Mouse (Mus musculus) activated CD4-positive, CD25-positive, alpha-beta regulatory T cell, adult 4 months (primary cell): Measurements from ENCODE around the gene Sec61a1. TPM values are rescaled to one million over a fixed set of nuclear protein-coding genes. Genes with fewer than 3 reads are reported as not detected.

Source experiments
- ATAC-seq: one replicate; pipeline ENCODE4 v1.8.0; 2017
- polyA plus RNA-seq, 2 experiments: library from polyadenylated mRNA; unstranded; fragments of 100-300 nt; shearing (Covaris generic); gene quantifications; one replicate each; pipeline ENCODE4 v1.2.1; 2017

Gene Sec61a1
- polyA plus RNA-seq, 2 experiments from 2014 or later, result 183 to 192 TPM

DNA sequence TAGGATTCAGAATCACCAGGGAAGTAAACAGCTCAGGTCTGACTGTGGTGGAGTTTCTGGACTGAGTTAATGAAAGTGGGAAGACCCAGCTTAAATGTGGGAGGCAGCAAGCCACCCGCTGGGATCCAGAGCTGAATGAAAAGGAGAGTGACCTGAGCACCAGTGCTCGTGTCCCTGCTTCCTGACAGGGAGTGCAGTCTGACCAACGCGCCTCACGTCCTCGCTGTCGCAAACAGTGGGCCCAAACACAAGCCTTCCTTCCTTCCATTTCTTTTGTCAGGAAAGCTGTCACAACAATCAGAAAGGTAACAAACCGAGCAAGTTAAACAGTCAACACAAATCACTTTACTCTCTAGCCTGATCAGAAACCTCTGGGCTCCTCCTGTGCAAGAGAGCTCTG is 2.7 kb downstream of the Sec61a1 start:
- ATAC-seq, result no peak

DNA sequence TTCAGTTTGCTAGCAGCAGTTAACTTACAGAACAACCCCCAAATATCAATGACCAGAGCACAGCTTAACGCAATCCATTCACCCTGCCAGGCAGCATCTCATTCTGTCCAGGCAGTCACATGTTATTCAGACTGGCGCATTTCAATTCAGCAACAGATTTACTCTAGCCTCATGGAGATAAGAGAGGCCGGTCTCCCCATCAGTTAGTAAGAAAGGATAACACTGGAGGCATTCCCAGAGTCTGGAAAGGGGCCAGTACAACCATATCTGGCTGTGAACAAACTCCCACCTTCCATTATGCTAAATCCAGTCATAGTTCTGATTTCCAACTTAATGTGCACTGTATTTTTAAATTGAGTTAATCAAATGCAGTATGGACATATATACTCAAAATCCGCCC is 4.2 kb downstream of the Sec61a1 start:
- no peak for ATAC-seq

DNA sequence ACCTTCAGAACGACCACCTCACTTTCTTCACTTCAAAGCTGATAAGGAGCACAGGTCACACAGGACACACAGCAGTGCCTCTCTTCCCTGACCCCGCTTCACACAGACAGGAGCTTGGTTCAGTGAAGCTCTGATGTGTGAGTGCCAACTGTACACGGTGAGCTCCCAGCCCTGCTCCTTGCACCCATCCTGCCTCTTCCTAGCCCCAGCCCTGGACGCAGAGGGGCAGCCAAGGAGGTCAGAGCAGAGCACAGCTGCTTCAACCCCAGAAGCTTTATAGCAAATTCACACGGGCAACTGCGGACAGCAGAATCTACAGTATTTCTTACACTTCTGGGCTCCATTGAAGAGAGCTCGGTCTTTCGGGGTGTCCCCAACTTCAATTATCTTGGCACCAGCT is 4.7 kb downstream of the Sec61a1 start:
- no peak for ATAC-seq

DNA sequence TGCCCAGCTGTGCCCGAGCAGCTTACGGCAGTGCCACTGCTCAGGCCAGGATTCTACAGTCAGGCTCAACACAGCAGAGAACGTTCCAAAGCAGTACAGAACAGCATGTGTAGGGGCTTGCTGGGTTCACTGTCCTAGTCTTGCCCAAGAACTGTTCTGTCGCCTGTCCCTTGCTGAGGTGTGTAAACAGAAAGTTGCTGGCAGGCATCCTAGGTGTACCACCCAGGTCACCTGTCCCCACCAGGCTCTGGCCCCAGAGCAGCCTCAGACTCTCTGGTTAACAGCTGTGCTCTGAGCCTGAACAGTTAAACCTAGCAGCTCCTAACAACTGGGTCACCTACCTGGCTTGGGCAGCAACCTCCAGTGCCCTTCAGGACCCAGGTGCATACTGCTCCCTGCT is 15.7 kb downstream of the Sec61a1 start:
- ATAC-seq, result no peak

DNA sequence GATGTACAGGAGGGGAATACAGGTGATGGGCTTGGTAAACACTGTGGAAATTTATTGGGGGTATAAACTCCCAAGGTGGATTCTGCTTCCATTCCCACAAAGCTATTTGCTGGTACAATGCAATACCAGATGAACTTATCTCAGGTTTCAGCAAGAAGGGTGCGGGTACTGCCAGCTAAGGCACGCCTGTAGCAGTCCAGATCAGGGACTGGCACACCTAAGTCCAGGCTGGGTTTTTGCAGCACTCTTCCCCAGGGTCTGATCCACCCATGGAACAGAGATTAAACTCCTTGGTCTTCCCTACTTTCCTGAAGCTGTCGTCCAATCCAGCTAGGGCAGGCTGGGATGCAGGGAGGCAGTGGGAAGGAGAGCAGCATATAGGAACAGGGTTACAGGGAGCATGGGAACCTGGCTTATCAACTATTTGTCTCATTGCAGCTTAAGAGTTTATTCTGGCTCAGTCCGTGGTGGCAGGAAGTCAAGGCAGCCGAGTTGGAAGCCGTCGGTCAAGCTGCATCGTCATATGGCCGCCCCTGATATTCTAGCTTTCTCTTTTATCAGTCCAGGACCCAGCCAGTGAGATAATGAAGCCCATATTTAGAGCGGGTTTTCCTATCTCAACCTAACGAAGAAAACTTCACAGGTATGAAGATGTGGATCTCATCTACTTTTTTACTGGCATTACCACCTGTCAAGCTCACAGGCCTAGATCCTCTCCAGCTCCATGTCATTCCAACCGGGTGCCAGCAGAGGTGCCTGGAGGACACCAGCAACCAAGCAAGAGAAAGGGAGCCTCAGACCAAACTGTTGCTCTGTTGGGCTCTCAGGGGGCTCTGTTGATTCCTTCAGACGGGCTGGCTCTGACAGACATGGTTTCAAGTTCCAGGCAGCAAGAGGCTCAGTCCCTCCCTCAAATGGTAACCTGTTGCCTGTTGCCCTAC is 16.4 kb downstream of the Sec61a1 start:
- no peak for ATAC-seq

DNA sequence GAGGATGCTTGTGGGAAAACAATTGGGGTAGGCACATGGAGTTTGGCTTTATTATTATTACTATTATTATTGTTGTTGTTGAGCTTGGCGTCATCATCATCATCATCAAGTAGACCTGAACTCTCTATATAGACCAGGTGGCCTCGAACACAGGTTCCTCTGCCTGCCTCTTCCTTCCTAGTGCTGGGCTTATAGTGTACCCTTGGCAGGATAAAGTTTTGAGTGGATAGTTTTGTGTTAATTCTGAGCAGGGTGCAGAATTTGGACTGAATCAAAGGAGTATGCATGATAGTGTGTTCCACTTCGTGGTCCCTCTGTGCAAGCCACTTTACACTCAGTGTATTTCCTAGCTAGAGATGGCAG is 18.3 kb downstream of the Sec61a1 start:
- ATAC-seq, result no peak

DNA sequence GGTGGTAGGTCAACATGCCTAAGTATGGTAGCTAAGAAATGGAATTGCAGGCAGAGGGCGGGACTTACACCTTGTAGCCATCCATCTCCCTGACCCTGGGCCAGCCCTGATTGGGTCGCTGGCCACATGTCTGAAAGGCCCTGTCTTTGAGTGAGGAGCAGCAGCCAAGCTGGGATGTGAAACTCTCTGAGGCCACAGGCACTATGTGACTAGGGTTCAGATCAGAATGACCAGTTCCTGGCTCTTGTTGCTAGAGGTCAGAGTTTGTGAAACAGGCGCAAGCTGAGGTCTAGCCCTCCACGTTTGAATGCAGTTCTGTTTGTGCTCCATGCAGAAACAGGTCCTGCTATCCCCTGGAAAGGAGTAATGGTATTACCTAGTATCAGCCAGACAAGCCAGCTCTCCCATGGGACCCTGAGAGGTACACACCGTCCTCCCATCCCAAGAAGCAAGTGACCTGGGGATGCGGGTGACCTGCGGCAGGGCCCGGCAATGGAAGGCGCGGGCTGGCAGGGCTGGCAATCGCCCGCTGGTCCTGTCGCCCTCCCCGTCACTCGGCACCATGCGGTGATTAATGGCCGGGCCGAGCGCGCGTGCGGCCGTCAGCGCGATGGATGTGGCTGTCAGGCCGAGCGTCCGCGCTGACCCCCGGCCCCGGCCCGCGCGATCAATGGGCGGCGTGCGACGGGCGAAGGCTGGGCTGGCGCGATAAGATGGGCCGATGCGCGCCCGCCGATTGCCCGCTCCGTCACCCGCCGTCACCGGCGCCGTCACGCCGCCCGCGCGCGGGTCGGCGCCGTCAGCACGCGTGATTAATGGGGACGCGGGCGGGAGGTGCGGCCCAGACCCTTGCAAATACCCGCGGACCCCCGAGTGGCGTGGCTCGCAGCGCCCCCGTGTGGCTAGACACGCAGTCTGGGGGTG is 19.0 kb downstream of the Sec61a1 start:
- ATAC-seq, result no peak

DNA sequence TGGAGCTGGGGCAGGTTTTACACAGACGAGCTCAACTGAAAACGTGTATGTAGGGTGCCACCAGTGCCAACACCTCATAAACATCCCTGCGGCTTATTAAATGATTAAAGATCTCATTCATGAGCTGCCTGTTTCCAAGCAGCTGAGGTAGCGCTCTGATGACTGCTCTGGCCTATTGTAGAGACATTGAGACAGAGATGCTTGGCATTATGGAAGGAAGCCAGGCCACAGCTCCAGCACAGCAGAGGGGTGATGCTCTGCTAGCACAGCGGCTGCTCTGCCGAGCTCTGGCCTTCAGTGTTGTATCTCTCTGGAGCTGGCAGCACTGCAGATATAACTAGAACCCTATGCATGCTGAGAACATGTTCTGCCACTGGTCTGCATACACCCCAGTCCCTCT is 25.0 kb downstream of the Sec61a1 start:
- no peak for ATAC-seq

DNA sequence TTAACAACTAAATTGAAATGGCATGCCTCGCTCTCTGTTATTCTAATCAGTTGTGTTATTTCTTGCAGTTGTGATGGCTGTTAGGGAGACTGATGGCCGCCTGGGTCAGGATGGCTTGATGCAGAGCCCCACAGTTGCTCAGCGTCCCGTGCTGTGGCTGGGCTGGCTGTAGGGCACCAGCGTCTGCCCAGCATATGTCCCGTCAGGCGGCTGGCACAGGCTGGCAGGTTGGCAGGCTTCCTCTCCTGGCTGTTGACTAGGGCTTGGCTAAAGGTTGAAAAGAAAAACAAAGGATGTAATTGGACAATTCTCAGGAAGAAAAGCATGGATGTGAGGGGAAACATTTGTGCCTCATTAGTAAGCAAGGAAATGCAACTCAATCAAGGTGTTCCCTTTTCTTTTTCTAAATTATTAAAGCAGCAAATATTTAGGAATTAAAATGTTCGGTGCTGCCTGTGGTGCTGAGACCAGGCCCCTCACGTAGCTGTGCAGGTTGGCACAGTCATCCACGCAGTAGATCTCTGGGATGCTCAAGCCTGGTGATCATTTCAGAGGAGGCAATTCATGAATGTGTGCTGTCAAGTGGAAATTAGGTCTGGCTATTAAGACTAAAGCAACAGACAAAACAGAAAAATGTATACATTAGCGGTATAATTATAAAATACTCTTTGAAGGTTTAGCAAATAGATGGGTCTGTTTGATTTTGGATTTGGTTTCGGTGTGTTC is 27.9 kb downstream of the Sec61a1 start:
- no peak for ATAC-seq

DNA sequence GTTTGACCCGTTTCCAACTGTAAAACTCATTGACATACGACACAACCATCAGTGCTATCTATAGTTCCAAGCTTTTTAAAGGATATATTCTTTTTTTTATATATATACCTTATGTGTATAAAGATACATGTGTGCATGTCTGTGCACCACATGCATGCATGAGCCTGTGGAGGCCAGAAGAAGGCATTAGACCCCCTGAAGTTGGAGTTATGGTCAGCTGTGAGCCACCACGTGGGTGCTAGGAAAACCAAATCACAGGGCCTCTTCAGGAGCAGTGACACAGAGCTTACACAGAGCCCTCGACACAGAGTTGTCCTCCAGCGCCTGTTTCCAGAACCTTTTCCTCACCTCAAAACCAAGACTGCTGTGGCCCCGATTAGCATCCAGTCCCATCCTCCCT is 28.9 kb downstream of the Sec61a1 start:
- no peak for ATAC-seq

DNA sequence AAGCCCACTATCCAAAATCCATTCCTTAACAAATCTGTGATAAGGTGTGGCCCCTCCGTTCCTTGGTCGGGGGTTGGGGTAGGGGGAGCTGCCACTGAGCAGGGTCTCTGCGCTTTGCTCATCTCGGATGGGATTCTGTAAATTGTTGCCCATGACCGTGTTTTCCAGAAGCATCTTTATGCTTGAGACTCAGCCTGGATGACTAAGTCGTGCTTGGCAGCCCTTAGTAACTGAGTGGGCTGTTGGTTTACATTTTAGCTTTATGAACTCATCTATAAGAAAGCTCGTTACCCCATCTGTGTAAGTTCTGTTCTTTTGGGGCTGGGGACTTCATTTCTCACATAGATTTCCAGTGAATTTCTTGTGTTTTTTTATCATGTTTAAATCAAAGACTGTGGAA is 29.7 kb downstream of the Sec61a1 start:
- ATAC-seq, result no peak

DNA sequence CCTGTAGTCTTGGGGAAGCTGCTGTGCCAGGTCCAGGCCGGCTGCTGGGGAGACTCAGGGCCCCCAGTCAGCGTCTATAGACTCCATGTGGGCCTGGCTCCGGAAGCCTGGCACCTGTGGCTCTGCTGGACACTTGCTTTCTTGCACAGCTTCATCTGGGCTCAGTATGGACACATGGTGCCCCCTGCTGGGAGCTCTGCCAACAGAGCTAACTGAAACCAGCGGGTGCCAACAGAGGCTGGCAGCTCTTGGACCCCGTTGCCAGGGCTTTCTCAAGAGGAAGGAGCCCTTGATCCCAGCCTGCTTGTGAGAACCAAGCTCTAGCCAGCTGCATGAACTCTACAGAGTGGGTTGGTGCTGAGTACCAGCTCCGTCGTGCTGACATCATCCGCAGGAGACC is 31.8 kb downstream of the Sec61a1 start:
- no peak for ATAC-seq

DNA sequence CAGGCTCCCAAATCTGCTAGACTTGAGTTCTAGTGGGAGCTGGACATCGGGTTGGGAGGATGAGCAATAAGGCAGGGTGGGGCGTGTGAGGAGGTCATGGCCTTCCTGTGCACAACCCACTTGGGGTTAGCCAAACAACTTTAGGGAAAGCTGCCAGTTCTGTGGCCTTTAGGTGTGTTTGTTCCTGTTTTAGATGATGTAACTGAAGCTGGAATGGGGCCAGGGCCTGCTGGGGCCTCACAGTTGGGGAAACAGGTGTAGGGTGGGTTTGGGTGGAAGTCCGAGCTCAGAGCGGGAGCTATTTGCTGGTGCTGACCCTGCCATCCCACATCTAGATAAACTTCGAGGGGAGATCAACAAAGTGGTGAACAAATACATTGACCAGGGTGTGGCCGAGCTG is 33.3 kb downstream of the Sec61a1 start:
- no peak for ATAC-seq

DNA sequence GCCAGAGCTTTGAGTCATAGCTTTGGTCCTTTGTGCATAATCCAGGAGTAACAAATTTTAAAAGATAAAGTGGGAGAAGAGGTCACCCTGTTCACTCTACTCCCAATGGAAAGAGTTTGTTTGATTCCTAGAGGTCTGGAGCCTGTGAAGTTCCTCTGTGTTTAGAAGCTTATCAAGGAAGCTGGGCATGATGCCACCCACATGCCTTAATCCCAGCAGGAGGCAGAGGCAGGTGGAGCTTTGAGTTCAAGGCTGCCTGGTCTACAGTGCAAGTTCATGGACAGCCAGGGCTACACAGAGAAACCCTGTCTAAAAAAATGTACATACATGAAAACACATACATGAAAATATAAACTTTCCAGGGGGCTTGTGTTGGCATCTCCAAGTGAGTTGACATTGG is 34.8 kb downstream of the Sec61a1 start:
- ATAC-seq, result no peak

DNA sequence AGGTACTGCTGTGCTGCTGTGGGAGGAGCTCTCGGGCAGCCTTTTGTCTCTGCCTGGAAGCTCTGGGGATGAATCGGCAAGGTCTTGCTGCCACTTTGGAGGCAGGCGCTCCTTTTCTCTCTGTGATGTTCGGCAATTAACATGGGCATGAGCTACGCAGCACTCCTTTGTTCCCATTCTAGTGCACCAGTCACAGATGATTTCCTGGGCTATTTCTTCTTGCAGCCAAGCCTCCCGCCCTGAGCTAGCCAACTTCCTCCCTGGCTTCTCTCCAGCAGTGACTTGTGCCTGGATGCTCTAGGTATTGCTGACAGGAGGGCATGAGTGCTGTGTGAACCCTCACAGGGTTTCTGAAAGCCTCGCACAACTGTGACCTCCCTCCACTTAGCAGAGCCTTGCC is 35.6 kb downstream of the Sec61a1 start:
- no peak for ATAC-seq

DNA sequence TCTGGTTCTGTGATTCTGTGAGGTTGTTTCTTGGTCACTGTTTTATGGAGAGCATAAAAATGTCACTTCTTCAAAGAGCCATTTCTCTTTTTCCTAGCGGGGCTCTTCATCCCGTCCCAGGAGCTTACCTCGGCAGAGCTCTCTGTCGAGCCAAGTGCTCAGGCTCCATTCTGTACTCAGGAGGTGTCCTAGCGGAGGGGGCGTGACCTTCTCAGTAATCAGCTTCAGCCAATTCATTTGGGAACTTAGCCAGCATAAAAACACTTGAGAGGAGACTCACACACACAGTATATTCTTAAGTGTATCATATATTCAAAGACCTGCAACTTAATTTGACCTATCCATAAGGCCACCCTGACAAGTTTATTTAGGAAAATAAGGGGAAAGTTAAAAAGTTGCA is 38.3 kb downstream of the Sec61a1 start:
- no peak for ATAC-seq

DNA sequence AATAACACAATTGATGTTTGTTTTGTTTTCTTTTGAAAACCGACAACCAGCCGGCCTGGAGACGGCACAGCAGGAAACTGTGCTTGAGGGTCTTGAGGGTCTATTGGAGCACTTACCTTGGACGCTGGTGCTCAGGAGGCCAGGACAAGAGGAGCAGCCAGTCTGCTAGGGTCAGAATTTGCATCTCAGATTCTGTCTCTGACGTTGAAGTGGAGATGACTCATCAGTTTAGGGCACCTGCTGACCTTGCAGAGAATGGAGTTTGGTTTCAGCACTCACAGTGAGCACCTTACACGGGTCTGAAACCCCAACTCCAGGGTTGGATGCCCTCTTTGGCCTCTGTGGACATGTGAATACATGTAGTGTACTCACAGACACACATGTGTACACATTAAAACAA is 48.8 kb downstream of the Sec61a1 start:
- ATAC-seq, result no peak

DNA sequence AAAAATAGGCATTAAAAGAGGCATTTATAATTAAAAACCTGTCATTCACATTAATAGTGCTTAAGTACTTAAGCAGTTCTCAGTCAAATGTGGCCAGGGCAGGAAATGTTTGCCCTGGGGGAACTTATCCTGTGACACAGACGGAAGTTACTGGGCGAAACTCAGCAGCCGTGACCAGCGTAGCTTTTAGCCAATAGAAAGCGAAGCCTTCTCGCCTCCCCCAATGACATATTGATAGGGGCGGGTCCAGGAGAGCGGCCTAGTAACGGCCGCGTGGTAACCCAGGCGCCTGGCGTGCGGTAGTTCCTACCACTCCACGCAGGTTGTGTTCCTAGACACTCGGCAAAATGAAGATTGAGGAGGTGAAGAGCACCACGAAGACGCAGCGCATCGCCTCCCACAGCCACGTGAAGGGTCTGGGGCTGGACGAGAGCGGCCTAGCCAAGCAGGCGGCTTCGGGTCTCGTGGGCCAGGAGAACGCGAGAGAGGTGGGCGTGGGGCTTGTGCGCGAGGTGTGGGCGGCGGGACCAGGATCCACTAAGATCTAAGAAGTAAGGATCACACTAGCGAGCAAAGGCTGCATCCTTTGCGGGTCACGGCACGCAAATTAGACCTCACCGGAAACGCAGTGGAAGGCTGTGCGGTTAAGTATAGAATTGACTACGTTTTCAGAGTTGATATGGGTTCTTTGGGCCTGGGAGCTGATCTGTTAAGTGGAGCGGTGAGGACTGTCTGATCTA is 53.4 kb downstream of the Sec61a1 start, which contains the start of gene Ruvbl1:
Gene Ruvbl1, plus strand, starts transcription at position 229 of the 740 bp plus-strand sequence.
- ATAC-seq, result peak; percentile 99

DNA sequence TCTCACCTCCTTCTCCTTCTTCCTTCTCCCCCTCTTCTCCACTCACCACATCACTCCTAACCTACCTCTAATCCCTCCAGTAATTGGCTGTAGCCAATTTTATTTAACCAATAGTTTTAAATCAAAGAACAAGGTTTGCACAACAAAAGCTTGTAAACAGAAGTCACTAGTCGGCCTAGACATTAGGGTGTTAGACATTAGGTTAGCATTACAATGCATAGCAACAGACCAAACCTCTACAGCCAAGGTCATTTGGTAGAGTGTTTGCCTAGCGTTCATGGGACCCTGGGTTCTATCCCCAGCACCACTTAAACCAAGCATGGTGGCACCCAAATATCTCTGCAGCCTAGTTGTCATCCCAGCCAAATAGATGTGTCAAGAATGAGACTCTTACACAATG is 64.2 kb downstream of the Sec61a1 start:
- no peak for ATAC-seq
